Mouse (Mus musculus): ENCODE results near the gene Zfp975. TPM values are rescaled to one million over a fixed set of nuclear protein-coding genes. Genes with fewer than 3 reads are reported as not detected.

Zfp975 gene
- polyA plus RNA-seq (2012; rRNA removed) = 0.25 and 0.31 TPM in 2 replicates

DNA sequence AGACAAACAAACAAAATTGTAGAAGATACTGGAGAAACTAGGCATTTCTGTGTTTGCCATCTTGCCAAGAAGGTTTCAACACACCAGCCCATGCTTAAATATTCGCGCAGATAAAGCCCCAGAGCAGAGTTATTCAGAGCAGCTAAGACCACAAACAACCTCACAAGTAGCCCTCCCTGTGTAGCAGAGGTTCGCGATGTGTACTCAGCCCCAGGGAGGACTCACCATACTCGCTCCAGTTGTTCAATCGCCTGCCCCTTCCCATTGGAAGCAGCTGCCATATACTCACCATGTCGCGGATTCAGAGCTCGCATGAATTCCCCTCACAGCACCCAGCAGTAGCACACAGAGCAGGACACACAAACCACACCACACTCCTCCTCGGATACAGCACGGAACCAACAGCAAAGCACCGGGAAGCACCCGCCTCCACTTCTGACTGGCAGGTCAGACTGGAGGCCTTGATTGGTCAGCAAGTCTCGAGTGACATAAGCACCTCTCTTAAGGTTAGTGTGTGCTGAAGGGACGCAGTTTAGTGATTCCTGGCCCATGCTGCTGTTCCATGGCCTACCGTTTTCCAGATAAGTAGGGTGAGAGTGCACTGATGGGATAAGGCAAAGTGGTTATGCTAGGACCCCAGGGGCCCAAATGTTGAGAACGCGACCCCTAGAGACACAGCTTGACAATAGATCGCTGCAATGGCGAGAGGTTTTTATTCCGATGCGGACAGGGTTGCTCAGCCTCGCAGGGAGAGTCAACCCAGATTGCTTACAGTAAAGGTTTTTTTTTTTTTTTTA lies at the start of gene Zfp975:
Gene Zfp975 (minus strand): TSS at position 381 of the 797 bp plus-strand sequence.

DNA sequence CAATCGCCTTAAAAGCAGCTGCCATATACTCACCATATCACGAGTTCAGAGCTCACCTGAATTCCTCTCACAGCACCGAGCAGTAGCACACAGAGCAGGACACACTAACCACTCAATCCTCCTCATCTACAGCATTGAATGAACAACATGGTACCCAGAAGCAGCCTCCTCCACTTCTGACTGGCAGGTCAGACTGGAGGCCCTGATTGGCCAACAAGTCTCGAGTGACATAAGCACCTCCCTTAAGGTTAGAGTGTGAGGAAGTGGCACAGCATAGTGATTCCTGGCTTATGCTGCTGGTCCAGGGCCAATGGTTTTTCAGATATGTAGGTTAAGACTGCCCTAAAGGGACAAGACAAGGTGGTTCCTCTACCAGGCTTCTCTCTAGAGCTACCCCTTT lies 34.4 kb upstream of the Zfp975 start, which contains the start of gene Gm17067:
Gene Gm17067 (minus strand): TSS at position 101 of the 400 bp plus-strand sequence.

DNA sequence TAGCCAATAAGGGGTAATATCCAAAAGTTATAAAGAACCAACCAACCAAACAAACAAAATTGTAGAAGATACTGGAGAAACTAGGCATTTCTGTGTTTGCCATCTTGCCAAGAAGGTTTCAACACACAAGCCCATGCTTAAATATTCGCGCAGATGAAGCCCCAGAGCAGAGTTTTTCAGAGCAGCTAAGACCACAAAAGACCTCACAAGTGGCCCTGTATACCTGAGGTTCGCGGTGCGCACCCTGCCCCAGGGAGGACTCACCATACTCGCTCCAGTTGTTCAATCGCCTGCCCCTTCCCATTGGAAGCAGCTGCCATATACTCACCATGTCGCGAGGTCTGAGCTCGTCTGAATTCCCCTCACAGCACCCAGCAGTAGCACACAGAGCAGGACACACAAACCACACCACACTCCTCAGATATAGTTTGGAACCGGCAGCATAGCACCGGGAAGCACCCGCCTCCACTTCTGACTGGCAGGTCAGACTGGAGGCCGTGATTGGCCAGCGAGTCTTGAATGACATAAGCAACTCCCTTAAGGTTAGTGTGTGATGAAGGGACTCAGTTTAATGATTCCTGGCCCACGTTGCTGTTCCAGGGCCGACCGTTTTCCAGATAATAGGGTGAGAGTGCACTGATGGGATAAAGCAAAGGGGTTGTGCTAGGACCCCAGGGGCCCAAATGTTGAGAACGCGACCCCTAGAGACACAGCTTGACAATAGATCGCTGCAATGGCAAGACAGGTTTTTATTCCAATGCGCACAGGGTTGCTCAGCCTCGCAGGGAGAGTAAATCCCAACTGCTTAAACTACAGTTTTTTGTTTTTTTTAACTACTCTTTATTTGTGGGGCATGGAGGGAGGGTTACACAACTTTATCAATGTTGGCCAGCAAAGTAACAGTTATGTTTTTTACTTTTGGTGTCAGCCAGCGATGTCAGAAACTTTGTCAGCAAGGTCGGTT lies 50.1 kb downstream of the Zfp975 start, which contains the start of gene Zfp976:
Gene Zfp976 (minus strand): TSS at position 437 of the 964 bp plus-strand sequence.

Other genes starting within 250 kb of the Zfp975 start
- not detected in 2 replicates for gene 4933421I07Rik, start 244.6 kb downstream of the Zfp975 start, polyA plus RNA-seq (2012; rRNA removed)
- gene Zfp141, start 187.0 kb downstream of the Zfp975 start, polyA plus RNA-seq (2012; rRNA removed) = 3.7 and 7.3 TPM in 2 replicates
- gene Gm21028, start 114.2 kb downstream of the Zfp975 start, polyA plus RNA-seq (2012; rRNA removed) = not detected in 2 replicates
- gene Zfp977, start 100.2 kb downstream of the Zfp975 start, polyA plus RNA-seq (2012; rRNA removed) = not detected in 2 replicates
- gene Zfp976, start 50.2 kb downstream of the Zfp975 start, polyA plus RNA-seq (2012; rRNA removed) = 0.25 and 0.32 TPM in 2 replicates
- gene Gm17067, start 34.3 kb upstream of the Zfp975 start, polyA plus RNA-seq (2012; rRNA removed) = not detected in 2 replicates
- gene Vmn2r62, start 100.8 kb upstream of the Zfp975 start, polyA plus RNA-seq (2012; rRNA removed) = not detected in 2 replicates
- not detected in 2 replicates for gene Gm2381, start 174.5 kb upstream of the Zfp975 start, polyA plus RNA-seq (2012; rRNA removed)
- gene Vmn2r63, start 241.1 kb upstream of the Zfp975 start, polyA plus RNA-seq (2012; rRNA removed) = not detected in 2 replicates